Mouse (Mus musculus) regulatory T cell (primary cell): ENCODE results near the gene 1700022I11Rik.

Source experiments
- in situ Hi-C: fragments of 300-600 bp; cut with MboI, MseI; formaldehyde crosslinking; loops from one replicate; pipeline ENCODE4 v1.15.1; 2025; ENCODE audit warnings: high pct_unique_total_duplicates

Gene 1700022I11Rik

GRCm38 (mm10) chr4:42969304-42969703 is at the start of gene 1700022I11Rik:
TSS of gene 1700022I11Rik (plus strand) at chr4:42969604.
- in situ Hi-C loops = no loop called here

GRCm38 (mm10) chr4:42920726-42921125 is 48.7 kb upstream of the 1700022I11Rik start:
- in situ Hi-C loops = no loop called here

- in situ Hi-C loops = no loop called here
Observed at GRCm38 (mm10) chr4:42921536-42921935, 47.9 kb upstream of the 1700022I11Rik start.

- in situ Hi-C loops = no loop called here
Observed at GRCm38 (mm10) chr4:42922056-42922455, 47.3 kb upstream of the 1700022I11Rik start.

- in situ Hi-C loops = no loop called here
Observed at GRCm38 (mm10) chr4:42922461-42922860, 46.9 kb upstream of the 1700022I11Rik start.

GRCm38 (mm10) chr4:42924095-42924710 is 45.2 kb upstream of the 1700022I11Rik start:
- in situ Hi-C loops = no loop called here

GRCm38 (mm10) chr4:42928209-42928608 is 41.2 kb upstream of the 1700022I11Rik start:
- in situ Hi-C loops = no loop called here

- in situ Hi-C loops = no loop called here
Observed at GRCm38 (mm10) chr4:42928952-42929351, 40.5 kb upstream of the 1700022I11Rik start.

- in situ Hi-C loops = no loop called here
Observed at GRCm38 (mm10) chr4:42932229-42932969, 37.0 kb upstream of the 1700022I11Rik start.

GRCm38 (mm10) chr4:42933630-42934029 is 35.8 kb upstream of the 1700022I11Rik start:
- in situ Hi-C loops = no loop called here

- in situ Hi-C loops = loop anchor here (5.0 kb wide), 1 partner anchor 1369 kb away; no protein-coding TSS in a partner anchor
Observed at GRCm38 (mm10) chr4:42941396-42941795, 28.0 kb upstream of the 1700022I11Rik start.

GRCm38 (mm10) chr4:42943341-42943740 is 26.1 kb upstream of the 1700022I11Rik start:
- in situ Hi-C loops = loop anchor here (5.0 kb wide), 1 partner anchor 1371 kb away; no protein-coding TSS in a partner anchor

GRCm38 (mm10) chr4:42944185-42944584 is 25.2 kb upstream of the 1700022I11Rik start:
- in situ Hi-C loops = loop anchor here (5.0 kb wide), 1 partner anchor 1372 kb away; no protein-coding TSS in a partner anchor

- in situ Hi-C loops = no loop called here
Observed at GRCm38 (mm10) chr4:42945043-42945442, 24.4 kb upstream of the 1700022I11Rik start.

- in situ Hi-C loops = no loop called here
Observed at GRCm38 (mm10) chr4:42945445-42945844, 24.0 kb upstream of the 1700022I11Rik start.

GRCm38 (mm10) chr4:42945952-42946351 is 23.5 kb upstream of the 1700022I11Rik start:
- in situ Hi-C loops = no loop called here

- in situ Hi-C loops = no loop called here
Observed at GRCm38 (mm10) chr4:42946733-42947290, 22.6 kb upstream of the 1700022I11Rik start.

GRCm38 (mm10) chr4:42948527-42948926 is 20.9 kb upstream of the 1700022I11Rik start:
- in situ Hi-C loops = no loop called here

GRCm38 (mm10) chr4:42949051-42949675 is 20.2 kb upstream of the 1700022I11Rik start:
- in situ Hi-C loops = no loop called here

GRCm38 (mm10) chr4:42949676-42950051 is 19.7 kb upstream of the 1700022I11Rik start, which contains the start of gene Dnajb5:
TSS of gene Dnajb5 (plus strand) at chr4:42949814.
- in situ Hi-C loops = no loop called here

GRCm38 (mm10) chr4:42950065-42950558 is 19.3 kb upstream of the 1700022I11Rik start:
- in situ Hi-C loops = no loop called here
